Mouse (Mus musculus): ENCODE results near the gene Treml2.

DNA sequence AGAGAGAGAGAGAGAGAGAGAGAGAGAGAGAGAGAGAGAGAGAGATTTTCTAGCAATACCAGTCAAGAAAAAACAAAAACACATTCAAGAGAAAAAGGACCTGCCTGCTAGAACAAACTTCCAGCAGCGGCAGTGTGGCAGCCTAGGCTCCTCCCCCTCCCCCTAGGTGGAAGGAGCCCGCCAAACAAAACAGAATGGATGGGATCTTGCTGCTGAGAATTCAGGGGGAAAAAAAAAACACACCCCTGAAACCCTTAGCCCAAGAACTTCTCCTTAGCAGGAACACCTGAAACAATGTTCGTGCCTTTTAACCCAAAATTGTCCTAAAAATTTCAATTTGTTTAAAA is 17.6 kb upstream of the Treml2 start:
- TF ChIP-seq CTCF (IDR thresholded peaks at IDR 0.05; ENCODE audit: low read depth, low read length) (no peak), POLR2A (IDR thresholded peaks at IDR 0.05; ENCODE audit: borderline replicate concordance, low read depth, low read length) (no peak)
